Comparison of ENCODE assay signal across 39 mouse cellular contexts in genomic region chr6:87484806-87485205, GRCm38 (mm10). TPM values are rescaled to one million over a fixed set of nuclear protein-coding genes. Genes with fewer than 3 reads are reported as not detected.
DNase-seq lines count a peak whose midpoint lies in the region; ATAC-seq and TF ChIP-seq lines count a peak whose summit lies in the region.
"Had no signal": no experiment of that assay in that cellular context is flagged by ENCODE, and none has a peak within 500 bp of the region (broad histone marks: within the 10 kb centered on the region; RNA-seq: fewer than 3 reads in every experiment).

No protein-coding gene starts in this region.

- no peak overlapping the region for H3K4me2 ChIP-seq in embryonic facial prominence, embryonic 14.5 days (ENCODE audit: low read depth, low read length)
- H3K4me2 ChIP-seq: embryonic facial prominence, embryonic 12.5 days; forebrain, embryonic 13.5 days; heart, embryonic 13.5 days; hindbrain, embryonic 15.5 days; kidney, embryonic 15.5 days; neural tube, embryonic 15.5 days had no signal

- intact Hi-C loops in gastrocnemius, adult 2 months (cut with DNase I), result no loop called here

- no peak for TF ChIP-seq CTCF in gastrocnemius, adult 2 months (IDR thresholded peaks at IDR 0.05)

- no peak overlapping the region for H3K4me3 ChIP-seq in gastrocnemius, adult 2 months
- H3K4me3 ChIP-seq in embryonic facial prominence, embryonic 14.5 days (ENCODE audit: low read depth, low read length), result no peak overlapping the region
- H3K4me3 ChIP-seq: embryonic facial prominence, embryonic 12.5 days; erythroblast, embryonic 14.5 days; forebrain, embryonic 13.5 days; heart, embryonic 13.5 days; hindbrain, embryonic 10.5 days; hindbrain, embryonic 15.5 days; kidney, embryonic 15.5 days; neural tube, embryonic 15.5 days had no signal

- no peaks in the 10 kb centered on the region for H3K27me3 ChIP-seq in embryonic facial prominence, embryonic 14.5 days (replicated peaks; ENCODE audit: control insufficient read depth, insufficient read depth, low read length)
- H3K27me3 ChIP-seq: embryonic facial prominence, embryonic 12.5 days; forebrain, embryonic 13.5 days; hindbrain, embryonic 15.5 days; kidney, embryonic 15.5 days; neural tube, embryonic 15.5 days had no signal

- no peak overlapping the region for H3K9ac ChIP-seq in embryonic facial prominence, embryonic 14.5 days (ENCODE audit: low read depth, low read length)
- H3K9ac ChIP-seq: embryonic facial prominence, embryonic 12.5 days; forebrain, embryonic 13.5 days; heart, embryonic 13.5 days; hindbrain, embryonic 15.5 days; kidney, embryonic 15.5 days; liver, embryonic 14.5 days; neural tube, embryonic 15.5 days had no signal

- no peaks in the 10 kb centered on the region for H3K9me3 ChIP-seq in embryonic facial prominence, embryonic 14.5 days (ENCODE audit: control insufficient read depth, low read length)
- H3K9me3 ChIP-seq: embryonic facial prominence, embryonic 12.5 days; forebrain, embryonic 13.5 days; heart, embryonic 13.5 days; hindbrain, embryonic 10.5 days; hindbrain, embryonic 15.5 days; kidney, embryonic 15.5 days; neural tube, embryonic 15.5 days had no signal

- no peaks in the 10 kb centered on the region for H3K4me1 ChIP-seq in embryonic facial prominence, embryonic 14.5 days (ENCODE audit: control insufficient read depth, insufficient read depth, low read length)
- H3K4me1 ChIP-seq: embryonic facial prominence, embryonic 12.5 days; forebrain, embryonic 13.5 days; heart, embryonic 13.5 days had no signal

- no peak for ATAC-seq in embryonic facial prominence, embryonic 14.5 days (ENCODE audit: low read depth)
- ATAC-seq: forebrain, embryonic 13.5 days; inflammation-experienced regulatory T-cells, adult 6 months had no signal

- H3K27ac ChIP-seq in gastrocnemius, adult 2 months, result no peak overlapping the region
- H3K27ac ChIP-seq in embryonic facial prominence, embryonic 14.5 days (replicated peaks; ENCODE audit: low read depth, low read length), result no peak overlapping the region
- H3K27ac ChIP-seq: embryonic facial prominence, embryonic 12.5 days; forebrain, embryonic 13.5 days; heart, embryonic 13.5 days; hindbrain, embryonic 10.5 days; hindbrain, embryonic 15.5 days; kidney, embryonic 15.5 days; liver, embryonic 14.5 days; macrophage; neural tube, embryonic 15.5 days had no signal

- DNase-seq in gastrocnemius, adult 18-20 months (ENCODE audit: low spot score), result peak; percentile 19
- no peak for DNase-seq in gastrocnemius, adult 2 months
- peak; percentile 80 for DNase-seq in 3T3-L1 (ENCODE audit: low read depth, low spot score)
- peak; percentile 19 for DNase-seq in embryonic facial prominence, embryonic 14.5 days (ENCODE audit: low spot score)
- DNase-seq in lung, postnatal 10 days, result peak; percentile 27
- DNase-seq in left cerebral cortex, adult 18-20 months (ENCODE audit: low spot score in 2 of 2), result no peak
- no peak for DNase-seq in layer of hippocampus, adult 9-10 months (ENCODE audit: low spot score)
- DNase-seq in adrenal gland, postnatal 25 days, result no peak
- DNase-seq: adrenal gland, adult 2 months; cerebellum, adult 2 months; cerebellum, postnatal 14 days; heart, postnatal 10 days; kidney, adult 18-20 months; kidney, postnatal 25 days; liver; midbrain, embryonic 14.5 days; retina, postnatal 1 day; right cerebral cortex, postnatal 14 days; thymus, postnatal 14 days had no signal

- no peaks in the 10 kb centered on the region for H3K36me3 ChIP-seq in embryonic facial prominence, embryonic 14.5 days (ENCODE audit: control insufficient read depth, insufficient read depth, low read length)
- H3K36me3 ChIP-seq: embryonic facial prominence, embryonic 12.5 days; heart, embryonic 13.5 days; hindbrain, embryonic 10.5 days; hindbrain, embryonic 15.5 days; kidney, embryonic 15.5 days; neural tube, embryonic 15.5 days had no signal

- 54% methylated on average over 5 of the region's 5 CpGs for WGBS in embryonic facial prominence, embryonic 14.5 days

RNA-seq across cellular contexts. Expression of gene Arhgap25, which starts 48.3 kb away (rescaled TPM):
- under 1 TPM; 0.57 to 0.87 TPM for total RNA-seq in gastrocnemius, adult 18-20 months (2021)
- total RNA-seq in gastrocnemius, adult 2 months (2021), result 1 to 10 TPM in 1 of 2 experiments, under 1 TPM in 1; 0.69 to 1.3 TPM
- 4.9 and 6.3 TPM in 2 replicates for polyA plus RNA-seq in embryonic facial prominence, embryonic 14.5 days (2014; fragmentation: Nextera tagmentation; extraction: Ambion mirVana)
- total RNA-seq in left cerebral cortex, adult 18-20 months (2021), result 10 to 100 TPM in 1 of 2 experiments, 1 to 10 TPM in 1; 8.1 to 10.8 TPM
- 2.9 and 3.3 TPM in 2 replicates for total RNA-seq in adrenal gland, postnatal 25 days (2021)
- polyA plus RNA-seq: erythroblast, embryonic 14.5 days had no signal

RNA-seq across cellular contexts. Expression of gene Bmp10, which starts 56.0 kb away (rescaled TPM):
- total RNA-seq in gastrocnemius, adult 18-20 months (2021), result not detected
- total RNA-seq in gastrocnemius, adult 2 months (2021), result not detected
- polyA plus RNA-seq in embryonic facial prominence, embryonic 14.5 days (2014; fragmentation: Nextera tagmentation; extraction: Ambion mirVana), result not detected in 2 replicates
- not detected for total RNA-seq in left cerebral cortex, adult 18-20 months (2021)
- not detected in 2 replicates for total RNA-seq in adrenal gland, postnatal 25 days (2021)
- total RNA-seq: adrenal gland, adult 2 months; gastrocnemius, postnatal 4 days; layer of hippocampus, adult 18-20 months; layer of hippocampus, postnatal 14 days; megakaryocyte-erythroid progenitor cell, adult 5-6 weeks; MEL had no signal
- polyA plus RNA-seq: adrenal gland, adult 2 months; cerebellum, adult 2 months; cortical plate, adult 2 months; embryonic facial prominence, embryonic 12.5 days; erythroblast, embryonic 14.5 days; forebrain, embryonic 13.5 days; hindbrain, embryonic 10.5 days; hindbrain, embryonic 15.5 days; inflammation-experienced regulatory T-cells, adult 6 months; kidney, embryonic 15.5 days; limb, embryonic 11.5 days; macrophage; midbrain, embryonic 14.5 days; neural tube, embryonic 15.5 days; small intestine, adult 2 months; stomach, embryonic 14.5 days had no signal

Comparison
In these comparisons a context has a peak if more than half of its experiments do, and no peak if none do; other contexts are left out.
1. DNase-seq: peak in gastrocnemius, adult 18-20 months (single experiment), 3T3-L1 (single experiment), embryonic facial prominence, embryonic 14.5 days (single experiment) and lung, postnatal 10 days (single experiment); none in gastrocnemius, adult 2 months (single experiment), left cerebral cortex, adult 18-20 months (0 of 2), layer of hippocampus, adult 9-10 months (single experiment) and adrenal gland, postnatal 25 days (single experiment).